Mouse (Mus musculus) testis, adult 2 months (tissue): ENCODE data around the gene Tmem131l. TPM values are rescaled to one million over a fixed set of nuclear protein-coding genes. Genes with fewer than 3 reads are reported as not detected.

Source experiments
- H3K27ac ChIP-seq: fragments of 200-500 bp; 2 replicates; pipeline ENCODE4 v1.5.1; 2012; ENCODE audit warnings: low read depth, low read length; ENCODE audit not compliant: control insufficient read depth, insufficient read depth
- H3K27me3 ChIP-seq: fragments of 200-500 bp; 2 replicates; pipeline ENCODE4 v1.6.1; 2012; ENCODE audit warnings: mild to moderate bottlenecking, low read length, moderate library complexity; ENCODE audit not compliant: control insufficient read depth, insufficient read depth
- H3K36me3 ChIP-seq: fragments of 200-500 bp; 2 replicates; pipeline ENCODE4 v1.6.1; 2012; ENCODE audit warnings: mild to moderate bottlenecking, low read length; ENCODE audit not compliant: control insufficient read depth, insufficient read depth
- H3K4me1 ChIP-seq: fragments of 200-500 bp; 2 replicates; pipeline ENCODE4 v1.6.1; 2012; ENCODE audit warnings: low read length; ENCODE audit not compliant: control insufficient read depth, insufficient read depth
- H3K4me3 ChIP-seq: fragments of 200-500 bp; 2 replicates; pipeline ENCODE4 v1.5.1; 2012; ENCODE audit warnings: low read depth, mild to moderate bottlenecking, low read length, moderate library complexity, mixed read lengths; ENCODE audit not compliant: control insufficient read depth
- CTCF ChIP-seq: fragments of 200-500 bp; IDR thresholded peaks from 2 replicates; pipeline ENCODE4 v1.5.1; 2012; ENCODE audit warnings: low read depth, mild to moderate bottlenecking, inconsistent platforms, low read length, moderate library complexity; ENCODE audit not compliant: control insufficient read depth, insufficient read depth, insufficient replicate concordance
- POLR2A ChIP-seq: fragments of 200-500 bp; IDR thresholded peaks from 2 replicates; pipeline ENCODE4 v1.6.1; 2012; ENCODE audit warnings: low read depth, mild to moderate bottlenecking, inconsistent platforms, low read length, moderate library complexity; ENCODE audit not compliant: control insufficient read depth
- polyA plus RNA-seq: library from polyadenylated mRNA; depleted of rRNA; stranded (reverse); fragments of >200 nt; gene quantifications from 2 replicates; pipeline ENCODE4 v1.2.3, GENCODE M21; 2012

Gene Tmem131l
- polyA plus RNA-seq, 1 experiment, result 58.1 TPM

GRCm38 (mm10) chr3:84004330-84005090 lies 35.5 kb downstream of the Tmem131l start:
- no peak for TF ChIP-seq CTCF
- no peak for TF ChIP-seq POLR2A
- Histone ChIP-seq H3K36me3 (no peaks in the 10 kb centered on the region), H3K4me1 (no peaks in the 10 kb centered on the region), H3K4me3 (no peak overlapping the region), H3K27ac (no peak overlapping the region), H3K27me3 (no peaks in the 10 kb centered on the region)

GRCm38 (mm10) chr3:84002433-84003090 lies 37.4 kb downstream of the Tmem131l start:
- TF ChIP-seq POLR2A, result no peak
- TF ChIP-seq CTCF, result no peak
- no peaks in the 10 kb centered on the region for H3K27me3 ChIP-seq
- no peak overlapping the region for H3K27ac ChIP-seq
- H3K36me3 ChIP-seq, result no peaks in the 10 kb centered on the region
- H3K4me3 ChIP-seq, result no peak overlapping the region
- no peaks in the 10 kb centered on the region for H3K4me1 ChIP-seq

GRCm38 (mm10) chr3:83997563-83997962 lies 42.4 kb downstream of the Tmem131l start:
- H3K27ac ChIP-seq, result no peak overlapping the region
- H3K27me3 ChIP-seq, result no peaks in the 10 kb centered on the region
- no peaks in the 10 kb centered on the region for H3K4me1 ChIP-seq
- no peak overlapping the region for H3K4me3 ChIP-seq
- no peak for TF ChIP-seq POLR2A
- TF ChIP-seq CTCF, result no peak
- no peaks in the 10 kb centered on the region for H3K36me3 ChIP-seq

GRCm38 (mm10) chr3:83997036-83997435 lies 42.9 kb downstream of the Tmem131l start:
- TF ChIP-seq POLR2A (no peak), CTCF (no peak)
- Histone ChIP-seq H3K27me3 (no peaks in the 10 kb centered on the region), H3K4me1 (no peaks in the 10 kb centered on the region), H3K4me3 (no peak overlapping the region), H3K36me3 (no peaks in the 10 kb centered on the region), H3K27ac (no peak overlapping the region)

GRCm38 (mm10) chr3:83996086-83996485 lies 43.9 kb downstream of the Tmem131l start:
- H3K4me1 ChIP-seq, result no peaks in the 10 kb centered on the region
- H3K27ac ChIP-seq, result no peak overlapping the region
- H3K36me3 ChIP-seq, result no peaks in the 10 kb centered on the region
- TF ChIP-seq POLR2A (no peak), CTCF (no peak)
- H3K4me3 ChIP-seq, result no peak overlapping the region
- H3K27me3 ChIP-seq, result no peaks in the 10 kb centered on the region

GRCm38 (mm10) chr3:83995254-83995830 lies 44.6 kb downstream of the Tmem131l start:
- no peak for TF ChIP-seq POLR2A
- TF ChIP-seq CTCF, result no peak
- no peak overlapping the region for H3K27ac ChIP-seq
- H3K4me1 ChIP-seq, result no peaks in the 10 kb centered on the region
- H3K4me3 ChIP-seq, result no peak overlapping the region
- no peaks in the 10 kb centered on the region for H3K36me3 ChIP-seq
- H3K27me3 ChIP-seq, result no peaks in the 10 kb centered on the region

GRCm38 (mm10) chr3:83994217-83994839 lies 45.6 kb downstream of the Tmem131l start:
- H3K4me3 ChIP-seq, result no peak overlapping the region
- no peak for TF ChIP-seq POLR2A
- TF ChIP-seq CTCF, result no peak
- H3K4me1 ChIP-seq, result no peaks in the 10 kb centered on the region
- no peak overlapping the region for H3K27ac ChIP-seq
- no peaks in the 10 kb centered on the region for H3K36me3 ChIP-seq
- no peaks in the 10 kb centered on the region for H3K27me3 ChIP-seq
